Mouse (Mus musculus): ENCODE measurements around the gene Arfgef3. TPM values are rescaled to one million over a fixed set of nuclear protein-coding genes. Genes with fewer than 3 reads are reported as not detected.

The Arfgef3 gene
- polyA plus RNA-seq (2014; fragmentation: Nextera tagmentation; extraction: Ambion mirVana), result 0.14 and 0.15 TPM in 2 replicates

DNA sequence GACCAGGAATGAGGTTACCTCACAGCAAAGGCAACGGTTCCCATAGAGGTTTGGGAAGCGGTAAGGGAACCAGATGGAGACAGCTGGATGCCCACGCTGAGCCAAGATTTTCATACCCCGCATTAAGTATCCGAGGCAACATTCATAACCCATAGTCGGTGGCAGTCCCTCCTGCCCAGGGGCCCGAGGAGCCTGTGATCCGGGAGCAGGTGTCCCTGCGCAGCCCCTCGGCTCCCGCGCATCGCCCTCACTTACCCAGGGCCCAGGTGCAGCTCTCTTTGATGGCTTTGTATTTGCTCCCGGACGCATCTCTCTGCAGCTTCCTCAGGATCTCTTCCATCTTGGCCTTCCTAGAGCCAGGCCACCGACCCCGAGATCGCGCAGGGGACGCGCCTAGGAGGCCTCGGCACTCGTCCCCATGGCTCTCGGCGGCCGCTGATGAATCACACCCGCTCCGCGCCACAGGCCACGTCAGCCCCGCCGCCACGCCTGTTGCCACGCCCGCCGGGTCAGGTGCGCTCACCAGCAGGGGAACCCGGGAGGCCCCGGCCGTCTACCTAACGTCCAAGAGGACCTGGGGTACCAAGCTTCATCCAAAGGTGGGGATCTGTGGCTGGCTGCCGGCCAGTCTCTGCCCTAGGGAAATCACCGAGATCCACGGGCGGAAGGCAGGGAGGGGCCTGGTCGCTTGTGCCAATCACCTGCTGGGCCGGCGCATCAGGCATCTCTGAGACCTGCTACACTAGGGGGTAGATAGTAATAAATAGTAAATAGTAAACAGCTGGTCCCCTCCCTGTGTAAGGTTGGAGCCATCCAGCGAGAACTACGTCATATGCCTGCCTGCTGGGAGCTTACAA is at the start of gene Arfgef3:
Gene Arfgef3, minus strand, starts transcription at position 664 of the 857 bp plus-strand sequence.
- Histone ChIP-seq H3K36me3 (ENCODE audit: control insufficient read depth, insufficient read depth, low read length) (no peaks in the 10 kb centered on the region), H3K9ac (ENCODE audit: low read length) (no peak within 1 kb of the TSS; the same call in 1 of the 2 replicates), H3K4me3 (ENCODE audit: low read depth, low read length) (peak within 1 kb of the TSS; percentile 43), H3K27me3 (ENCODE audit: control insufficient read depth, insufficient read depth, low read length) (peaks cover 7% of the 10 kb centered on the region), H3K4me1 (ENCODE audit: control insufficient read depth, insufficient read depth, low read length) (no peaks in the 10 kb centered on the region), H3K9me3 (ENCODE audit: control insufficient read depth, low read length) (no peaks in the 10 kb centered on the region), H3K27ac (replicated peaks; ENCODE audit: low read depth, low read length) (no peak within 1 kb of the TSS), H3K4me2 (ENCODE audit: low read depth, severe bottlenecking) (peak within 1 kb of the TSS; percentile 93)
- 3% methylated on average over 50 of the region's 50 CpGs for WGBS
- ATAC-seq (ENCODE audit: insufficient number of reproducible peaks, low FRiP score, low TSS enrichment, low read depth), result peak; percentile 39
- peak; percentile 68 for DNase-seq (ENCODE audit: low spot score)

DNA sequence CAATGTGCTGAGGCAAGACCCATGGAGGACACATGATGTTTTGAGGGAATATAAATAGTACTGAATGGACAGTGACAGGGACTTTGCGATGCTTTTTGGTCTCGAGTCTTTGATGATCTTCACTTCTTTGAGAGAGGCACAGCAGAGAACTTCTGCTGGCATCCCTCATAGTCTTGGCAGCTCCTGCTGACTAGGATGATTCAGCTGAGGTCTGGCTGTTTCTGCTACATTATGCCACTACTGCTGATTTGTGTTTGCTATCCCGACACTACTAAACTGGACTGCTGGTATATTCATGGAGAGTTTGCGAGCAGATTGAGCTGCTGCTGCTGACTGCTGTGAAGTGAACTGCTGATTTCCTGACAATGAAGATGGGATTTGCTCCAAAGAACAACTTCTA is 46.3 kb upstream of the Arfgef3 start:
- DNase-seq (ENCODE audit: low spot score) (no peak), ATAC-seq (ENCODE audit: insufficient number of reproducible peaks, low FRiP score, low TSS enrichment, low read depth) (no peak)

DNA sequence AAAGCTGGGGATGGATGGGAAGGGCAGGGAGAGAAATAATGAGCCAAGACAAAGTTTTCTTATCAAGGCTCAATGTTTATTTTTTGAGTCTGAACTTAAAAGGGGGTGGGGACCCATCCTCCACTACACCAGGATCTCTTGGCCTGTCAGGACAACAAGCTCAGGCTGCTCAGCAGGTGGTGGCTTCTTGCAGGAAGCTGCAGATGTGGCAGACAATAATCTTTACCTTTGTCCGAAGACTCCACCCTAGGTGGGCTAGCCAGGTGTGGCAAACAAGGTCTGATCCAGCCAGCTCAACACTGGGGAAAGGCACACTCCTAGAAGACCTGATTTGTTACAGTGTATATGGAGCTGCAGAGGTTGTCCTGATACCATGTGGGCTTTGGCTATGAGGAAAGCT is 44.9 kb upstream of the Arfgef3 start:
- Histone ChIP-seq H3K9ac (ENCODE audit: low read length) (no peak overlapping the region), H3K4me1 (ENCODE audit: control insufficient read depth, insufficient read depth, low read length) (no peaks in the 10 kb centered on the region), H3K4me3 (ENCODE audit: low read depth, low read length) (no peak overlapping the region), H3K27ac (replicated peaks; ENCODE audit: low read depth, low read length) (no peak overlapping the region), H3K4me2 (ENCODE audit: low read depth, severe bottlenecking) (no peak overlapping the region), H3K36me3 (ENCODE audit: control insufficient read depth, insufficient read depth, low read length) (no peaks in the 10 kb centered on the region), H3K9me3 (ENCODE audit: control insufficient read depth, low read length) (no peaks in the 10 kb centered on the region), H3K27me3 (ENCODE audit: control insufficient read depth, insufficient read depth, low read length) (no peaks in the 10 kb centered on the region)
- DNase-seq (ENCODE audit: low spot score), result no peak
- no peak for ATAC-seq (ENCODE audit: insufficient number of reproducible peaks, low FRiP score, low TSS enrichment, low read depth)
- WGBS, result 63% methylated on average over 1 of the region's 1 CpGs

More for the DNA sequence above, 46.3 kb upstream of the Arfgef3 start:
- H3K36me3 ChIP-seq (ENCODE audit: control insufficient read depth, insufficient read depth, low read length), result no peaks in the 10 kb centered on the region
- H3K4me2 ChIP-seq (ENCODE audit: low read depth, severe bottlenecking), result no peak overlapping the region
- WGBS, result 83% methylated on average over 4 of the region's 4 CpGs
- H3K27me3 ChIP-seq (ENCODE audit: control insufficient read depth, insufficient read depth, low read length), result no peaks in the 10 kb centered on the region
- no peaks in the 10 kb centered on the region for H3K4me1 ChIP-seq (ENCODE audit: control insufficient read depth, insufficient read depth, low read length)
- H3K9me3 ChIP-seq (ENCODE audit: control insufficient read depth, low read length), result no peaks in the 10 kb centered on the region
- H3K27ac ChIP-seq (replicated peaks; ENCODE audit: low read depth, low read length), result no peak overlapping the region
- no peak overlapping the region for H3K9ac ChIP-seq (ENCODE audit: low read length)
- no peak overlapping the region for H3K4me3 ChIP-seq (ENCODE audit: low read depth, low read length)

DNA sequence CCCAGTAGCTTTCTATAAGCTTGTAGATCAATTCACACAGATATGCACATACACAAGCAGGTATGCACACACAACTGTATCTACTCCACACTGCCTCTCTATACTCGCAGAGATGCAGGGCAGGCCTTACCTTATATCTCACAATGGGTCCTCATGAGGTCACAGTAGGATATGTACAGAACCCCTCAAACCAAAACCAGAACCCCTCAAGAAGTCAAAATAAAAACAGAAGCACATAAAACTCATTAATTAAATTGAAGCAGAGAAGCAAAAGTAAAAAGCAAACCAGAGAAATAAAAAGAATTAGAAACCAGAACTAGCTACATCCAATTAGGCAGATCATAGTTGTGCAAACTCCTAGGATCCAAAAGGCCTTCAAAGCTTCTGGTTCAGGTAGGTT is 42.9 kb upstream of the Arfgef3 start, which contains the start of gene Gm4922:
Gene Gm4922, minus strand, starts transcription at position 101 of the 400 bp plus-strand sequence.
- DNase-seq (ENCODE audit: low spot score) (no peak), ATAC-seq (ENCODE audit: insufficient number of reproducible peaks, low FRiP score, low TSS enrichment, low read depth) (no peak)
- Histone ChIP-seq H3K4me2 (ENCODE audit: low read depth, severe bottlenecking) (no peak within 1 kb of the TSS), H3K9ac (ENCODE audit: low read length) (no peak within 1 kb of the TSS), H3K4me1 (ENCODE audit: control insufficient read depth, insufficient read depth, low read length) (no peaks in the 10 kb centered on the region), H3K36me3 (ENCODE audit: control insufficient read depth, insufficient read depth, low read length) (no peaks in the 10 kb centered on the region), H3K27ac (replicated peaks; ENCODE audit: low read depth, low read length) (no peak within 1 kb of the TSS), H3K4me3 (ENCODE audit: low read depth, low read length) (no peak within 1 kb of the TSS), H3K27me3 (ENCODE audit: control insufficient read depth, insufficient read depth, low read length) (no peaks in the 10 kb centered on the region), H3K9me3 (ENCODE audit: control insufficient read depth, low read length) (no peaks in the 10 kb centered on the region)
- 91% methylated on average over 1 of the region's 1 CpGs for WGBS

DNA sequence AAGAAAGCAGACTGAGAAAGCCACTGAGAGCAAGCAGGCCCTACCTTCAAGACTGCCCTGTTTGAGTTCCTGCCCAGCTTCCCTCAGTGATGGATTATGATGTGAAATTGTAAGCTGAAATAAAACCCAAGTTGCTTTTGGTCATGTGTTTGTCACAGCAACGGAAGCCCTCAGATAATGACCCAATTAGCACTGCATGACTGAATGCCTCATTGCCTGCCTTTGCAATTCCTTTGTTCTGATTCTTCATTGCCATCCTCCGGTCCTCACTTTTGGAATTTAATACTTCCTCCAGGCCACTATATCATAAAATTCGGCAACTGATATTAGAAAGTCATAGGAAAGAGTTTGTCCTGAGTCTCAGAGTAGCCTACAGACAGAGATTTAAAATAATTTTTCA is 33.8 kb upstream of the Arfgef3 start:
- Histone ChIP-seq H3K4me2 (ENCODE audit: low read depth, severe bottlenecking) (no peak overlapping the region), H3K4me3 (ENCODE audit: low read depth, low read length) (no peak overlapping the region)
- 64% methylated on average over 3 of the region's 3 CpGs for WGBS

DNA sequence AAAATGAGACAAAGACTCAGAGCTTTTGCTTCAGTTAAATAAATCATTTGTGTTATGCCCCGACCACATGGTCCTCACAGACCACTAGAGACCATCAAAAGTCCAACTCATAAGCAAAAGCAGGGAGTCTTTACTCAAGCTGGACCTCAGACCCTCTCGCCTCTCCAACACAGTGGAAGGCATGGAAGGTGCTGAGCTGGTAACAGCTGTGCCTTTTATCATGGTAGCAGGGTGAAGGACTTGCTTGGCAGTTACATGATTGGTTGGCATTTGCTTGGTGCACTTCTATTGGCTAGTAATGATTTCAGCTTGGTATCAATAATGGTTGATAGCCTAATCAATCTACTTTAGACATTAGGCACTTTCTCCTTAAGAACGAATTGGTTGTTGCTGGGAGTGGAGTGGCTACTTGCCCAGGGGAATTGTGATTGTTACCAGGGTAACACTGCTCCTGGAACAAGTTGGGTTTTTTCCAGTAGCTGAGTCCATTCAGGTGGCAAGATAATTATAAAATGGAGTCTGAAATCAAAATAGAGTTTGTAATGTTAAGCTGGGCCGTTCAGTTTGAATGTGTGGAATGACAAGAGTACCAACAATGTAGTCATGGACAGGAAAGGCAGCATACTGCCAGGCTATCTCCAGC is 28.9 kb upstream of the Arfgef3 start:
- no peak for ATAC-seq (ENCODE audit: insufficient number of reproducible peaks, low FRiP score, low TSS enrichment, low read depth)
- WGBS, result 77% methylated on average over 4 of the region's 4 CpGs
- no peak overlapping the region for H3K4me2 ChIP-seq (ENCODE audit: low read depth, severe bottlenecking)
- H3K4me3 ChIP-seq (ENCODE audit: low read depth, low read length), result no peak overlapping the region
- no peak overlapping the region for H3K27ac ChIP-seq (replicated peaks; ENCODE audit: low read depth, low read length)
- no peak overlapping the region for H3K9ac ChIP-seq (ENCODE audit: low read length)
- DNase-seq (ENCODE audit: low spot score), result no peak
- no peaks in the 10 kb centered on the region for H3K9me3 ChIP-seq (ENCODE audit: control insufficient read depth, low read length)
- no peaks in the 10 kb centered on the region for H3K27me3 ChIP-seq (ENCODE audit: control insufficient read depth, insufficient read depth, low read length)
- no peaks in the 10 kb centered on the region for H3K4me1 ChIP-seq (ENCODE audit: control insufficient read depth, insufficient read depth, low read length)
- H3K36me3 ChIP-seq (ENCODE audit: control insufficient read depth, insufficient read depth, low read length), result no peaks in the 10 kb centered on the region

More for the DNA sequence above, 33.8 kb upstream of the Arfgef3 start:
- no peaks in the 10 kb centered on the region for H3K4me1 ChIP-seq (ENCODE audit: control insufficient read depth, insufficient read depth, low read length)
- H3K36me3 ChIP-seq (ENCODE audit: control insufficient read depth, insufficient read depth, low read length), result no peaks in the 10 kb centered on the region
- no peak overlapping the region for H3K27ac ChIP-seq (replicated peaks; ENCODE audit: low read depth, low read length)
- DNase-seq (ENCODE audit: low spot score), result no peak
- H3K9ac ChIP-seq (ENCODE audit: low read length), result no peak overlapping the region
- ATAC-seq (ENCODE audit: insufficient number of reproducible peaks, low FRiP score, low TSS enrichment, low read depth), result no peak
- no peaks in the 10 kb centered on the region for H3K9me3 ChIP-seq (ENCODE audit: control insufficient read depth, low read length)
- no peaks in the 10 kb centered on the region for H3K27me3 ChIP-seq (ENCODE audit: control insufficient read depth, insufficient read depth, low read length)

DNA sequence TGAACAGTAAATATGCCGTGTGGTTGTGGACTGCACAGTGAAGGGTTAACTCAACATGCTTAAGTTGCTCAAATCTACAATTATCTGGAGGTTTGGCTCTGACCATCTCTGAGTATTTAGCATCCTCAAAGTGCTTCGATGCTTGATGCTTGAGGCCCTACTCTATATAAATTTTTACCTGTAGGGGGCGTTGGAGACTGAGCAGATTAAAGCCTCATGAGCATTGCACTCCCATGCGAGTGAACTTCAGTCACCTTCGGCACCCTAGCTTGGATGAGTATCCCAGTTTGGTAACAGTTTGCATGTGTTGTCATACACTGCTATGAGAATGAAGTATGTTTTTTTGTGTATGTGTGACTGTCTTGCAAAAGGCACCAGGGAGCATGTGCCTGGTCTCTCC is 26.2 kb upstream of the Arfgef3 start:
- Histone ChIP-seq H3K27me3 (ENCODE audit: control insufficient read depth, insufficient read depth, low read length) (no peaks in the 10 kb centered on the region), H3K36me3 (ENCODE audit: control insufficient read depth, insufficient read depth, low read length) (no peaks in the 10 kb centered on the region), H3K4me2 (ENCODE audit: low read depth, severe bottlenecking) (no peak overlapping the region), H3K9me3 (ENCODE audit: control insufficient read depth, low read length) (no peaks in the 10 kb centered on the region), H3K4me3 (ENCODE audit: low read depth, low read length) (no peak overlapping the region), H3K4me1 (ENCODE audit: control insufficient read depth, insufficient read depth, low read length) (no peaks in the 10 kb centered on the region), H3K9ac (ENCODE audit: low read length) (no peak overlapping the region), H3K27ac (replicated peaks; ENCODE audit: low read depth, low read length) (no peak overlapping the region)
- WGBS, result 55% methylated on average over 5 of the region's 5 CpGs
- DNase-seq (ENCODE audit: low spot score) (no peak), ATAC-seq (ENCODE audit: insufficient number of reproducible peaks, low FRiP score, low TSS enrichment, low read depth) (no peak)

DNA sequence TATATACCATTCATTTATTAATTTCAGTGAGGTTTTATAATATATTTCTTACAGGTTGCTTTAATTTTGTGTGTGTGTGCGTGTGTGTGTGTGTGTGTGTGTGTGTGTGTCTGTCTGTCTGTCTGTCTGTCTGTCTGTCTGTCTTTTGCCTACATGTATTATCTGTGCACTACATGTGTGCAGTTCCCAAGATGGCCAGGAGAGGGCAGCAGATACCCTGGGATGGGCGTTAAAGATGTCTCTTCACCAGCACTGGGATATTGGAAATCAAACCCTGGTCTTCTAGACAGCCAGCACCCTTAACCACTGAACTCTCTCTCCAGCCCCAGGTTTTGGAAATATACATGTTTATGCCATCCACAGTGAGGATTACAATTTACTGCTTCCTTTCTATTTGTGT is 16.5 kb upstream of the Arfgef3 start:
- no peak overlapping the region for H3K27ac ChIP-seq (replicated peaks; ENCODE audit: low read depth, low read length)
- no peak overlapping the region for H3K9ac ChIP-seq (ENCODE audit: low read length)
- no peaks in the 10 kb centered on the region for H3K4me1 ChIP-seq (ENCODE audit: control insufficient read depth, insufficient read depth, low read length)
- DNase-seq (ENCODE audit: low spot score) (peak; percentile 78), ATAC-seq (ENCODE audit: insufficient number of reproducible peaks, low FRiP score, low TSS enrichment, low read depth) (no peak)
- no peak overlapping the region for H3K4me3 ChIP-seq (ENCODE audit: low read depth, low read length)
- H3K9me3 ChIP-seq (ENCODE audit: control insufficient read depth, low read length), result no peaks in the 10 kb centered on the region
- 31% methylated on average over 2 of the region's 2 CpGs for WGBS
- no peaks in the 10 kb centered on the region for H3K36me3 ChIP-seq (ENCODE audit: control insufficient read depth, insufficient read depth, low read length)
- H3K27me3 ChIP-seq (ENCODE audit: control insufficient read depth, insufficient read depth, low read length), result no peaks in the 10 kb centered on the region
- no peak overlapping the region for H3K4me2 ChIP-seq (ENCODE audit: low read depth, severe bottlenecking)

All from limb, embryonic 11.5 days (tissue).